Mouse (Mus musculus): ENCODE results near the gene Gna15. TPM values are rescaled to one million over a fixed set of nuclear protein-coding genes. Genes with fewer than 3 reads are reported as not detected.

Gna15 gene
- 1.5 and 3.0 TPM in 2 replicates for polyA plus RNA-seq (2012; rRNA removed)

DNA sequence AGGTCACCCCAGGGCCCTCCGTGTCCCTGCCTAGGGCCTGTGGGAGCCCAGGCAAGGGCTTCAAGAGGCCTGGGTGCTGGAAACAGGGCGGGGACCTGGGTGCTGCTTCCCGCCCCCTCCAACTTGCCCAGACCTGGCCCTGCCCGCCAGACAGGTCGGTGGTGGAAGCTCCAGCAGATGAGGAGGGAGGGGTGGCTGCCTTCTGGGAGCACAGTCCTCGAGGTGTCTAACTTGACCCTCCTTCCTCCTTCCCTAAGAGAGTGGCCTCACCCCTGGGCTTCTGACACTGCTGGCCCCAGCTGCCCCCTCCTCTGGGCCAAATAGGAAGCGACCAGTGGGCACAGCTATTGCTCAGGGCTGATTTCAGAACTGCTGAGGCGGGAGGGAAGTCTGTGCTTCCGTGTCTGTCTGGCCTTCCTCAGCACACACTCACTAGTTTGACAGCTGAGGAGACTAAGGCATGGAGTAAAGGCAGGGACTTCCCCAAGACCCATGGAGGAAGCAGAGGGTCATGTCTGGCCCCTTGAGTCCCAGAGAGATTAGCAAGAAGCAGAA, at the start of gene Gna15:
TSS of gene Gna15 (minus strand) at position 175 of the 555 bp plus-strand sequence.
- WGBS = 31% methylated on average over 9 of the region's 9 CpGs
- peak within 1 kb of the TSS; percentile 49 for H3K4me3 ChIP-seq (ENCODE audit: low read depth, low read length)

DNA sequence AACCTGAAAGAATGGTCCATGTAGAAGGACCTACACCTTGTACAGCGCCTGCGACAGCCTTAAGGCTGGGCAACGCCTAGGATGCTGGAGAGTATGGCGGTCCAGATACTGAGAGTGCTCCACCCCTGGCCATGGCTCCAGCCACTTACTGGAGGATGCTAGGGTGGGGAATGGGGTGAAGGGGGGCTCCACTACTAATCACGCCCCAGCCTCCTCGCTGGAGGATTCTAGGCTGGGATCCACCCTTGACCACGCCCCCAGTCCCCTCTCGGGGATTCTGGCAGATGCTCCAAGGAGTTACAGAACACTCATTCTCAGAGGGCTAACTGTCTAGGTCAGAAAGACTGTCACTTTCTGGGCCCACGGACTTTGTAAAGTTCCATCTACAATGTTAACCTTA, 49.0 kb upstream of the Gna15 start:
- Histone ChIP-seq H3K36me3 (ENCODE audit: control insufficient read depth, insufficient read depth, low read length) (no peaks in the 10 kb centered on the region), H3K27ac (ENCODE audit: insufficient read depth, low read depth, low read length) (no peak overlapping the region), H3K4me3 (ENCODE audit: low read depth, low read length) (no peak overlapping the region), H3K4me1 (ENCODE audit: control insufficient read depth, insufficient read depth, insufficient read length, low read length) (peaks cover 9% of the 10 kb centered on the region), H3K27me3 (ENCODE audit: control insufficient read depth, insufficient read depth, low read length) (peaks cover 8% of the 10 kb centered on the region)
- WGBS = 37% methylated on average over 9 of the region's 9 CpGs
- TF ChIP-seq POLR2A (IDR thresholded peaks at IDR 0.05; ENCODE audit: low read depth, low read length) = no peak; the same call in 1 of the 2 replicates
- TF ChIP-seq CTCF (IDR thresholded peaks at IDR 0.05; ENCODE audit: extremely low read depth, insufficient read length, insufficient replicate concordance, low read depth, low read length) = no peak

More for the DNA sequence above, at the start of gene Gna15:
- Histone ChIP-seq H3K27me3 (ENCODE audit: control insufficient read depth, insufficient read depth, low read length) (no peaks in the 10 kb centered on the region), H3K27ac (ENCODE audit: insufficient read depth, low read depth, low read length) (peak within 1 kb of the TSS; percentile 42), H3K36me3 (ENCODE audit: control insufficient read depth, insufficient read depth, low read length) (peaks cover 4% of the 10 kb centered on the region), H3K4me1 (ENCODE audit: control insufficient read depth, insufficient read depth, insufficient read length, low read length) (peaks cover 26% of the 10 kb centered on the region)
- TF ChIP-seq POLR2A (IDR thresholded peaks at IDR 0.05; ENCODE audit: low read depth, low read length) (no peak), CTCF (IDR thresholded peaks at IDR 0.05; ENCODE audit: extremely low read depth, insufficient read length, insufficient replicate concordance, low read depth, low read length) (no peak)

DNA sequence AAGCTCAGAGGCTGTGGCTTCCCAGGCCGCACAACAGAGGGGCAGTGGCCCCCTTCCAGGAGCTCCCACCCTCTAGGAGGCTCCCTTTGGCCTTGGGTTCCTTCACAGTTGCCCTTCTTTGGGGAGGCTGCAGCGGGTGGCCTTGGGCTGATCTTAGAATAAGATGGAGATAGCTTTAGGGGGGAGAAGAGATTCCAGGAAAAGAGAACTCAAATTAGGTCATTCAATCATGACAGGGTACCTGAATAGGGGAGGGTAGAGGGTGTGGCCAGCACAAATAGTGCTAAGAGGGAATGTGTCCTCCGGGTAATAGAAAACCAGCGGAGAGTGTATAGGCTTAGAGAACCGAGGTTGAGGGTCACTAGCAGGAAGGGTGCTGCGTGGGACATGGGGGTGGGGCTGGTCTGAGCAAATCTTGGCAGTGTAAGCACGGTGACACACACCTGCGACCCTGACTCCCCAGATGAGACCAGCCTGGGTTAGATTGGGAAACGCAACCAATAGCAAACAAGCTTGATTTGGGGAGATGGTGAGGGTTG, 48.2 kb upstream of the Gna15 start:
- peaks cover 8% of the 10 kb centered on the region for H3K27me3 ChIP-seq (ENCODE audit: control insufficient read depth, insufficient read depth, low read length)
- peaks cover 9% of the 10 kb centered on the region for H3K4me1 ChIP-seq (ENCODE audit: control insufficient read depth, insufficient read depth, insufficient read length, low read length)
- H3K36me3 ChIP-seq (ENCODE audit: control insufficient read depth, insufficient read depth, low read length) = no peaks in the 10 kb centered on the region
- H3K27ac ChIP-seq (ENCODE audit: insufficient read depth, low read depth, low read length) = no peak overlapping the region
- TF ChIP-seq POLR2A (IDR thresholded peaks at IDR 0.05; ENCODE audit: low read depth, low read length) = no peak
- TF ChIP-seq CTCF (IDR thresholded peaks at IDR 0.05; ENCODE audit: extremely low read depth, insufficient read length, insufficient replicate concordance, low read depth, low read length) = no peak
- WGBS = 9% methylated on average over 9 of the region's 9 CpGs
- peak overlapping the region; percentile 67 for H3K4me3 ChIP-seq (ENCODE audit: low read depth, low read length)

DNA sequence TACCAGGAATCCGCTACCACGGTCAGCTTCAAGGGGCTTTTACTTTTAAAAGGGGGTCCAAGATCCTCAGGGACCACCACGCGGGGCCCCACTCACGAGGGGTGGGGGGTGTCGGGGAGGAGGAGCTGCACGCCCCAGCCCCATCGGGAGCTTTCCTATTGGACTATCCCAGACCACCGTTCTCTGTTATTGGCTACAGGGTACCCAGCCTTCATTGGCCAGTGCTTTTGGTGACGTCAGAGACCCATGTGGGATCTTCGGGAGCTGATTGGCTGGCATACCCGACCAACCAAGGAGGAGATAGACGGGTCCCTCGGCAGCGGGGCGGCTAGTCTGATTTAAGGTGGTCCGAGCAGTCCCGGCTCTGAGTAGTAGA, 47.5 kb upstream of the Gna15 start:
- peak overlapping the region; percentile 67 for H3K4me3 ChIP-seq (ENCODE audit: low read depth, low read length)
- 1% methylated on average over 18 of the region's 18 CpGs for WGBS
- H3K4me1 ChIP-seq (ENCODE audit: control insufficient read depth, insufficient read depth, insufficient read length, low read length) = peaks cover 9% of the 10 kb centered on the region
- no peaks in the 10 kb centered on the region for H3K36me3 ChIP-seq (ENCODE audit: control insufficient read depth, insufficient read depth, low read length)
- TF ChIP-seq CTCF (IDR thresholded peaks at IDR 0.05; ENCODE audit: extremely low read depth, insufficient read length, insufficient replicate concordance, low read depth, low read length) = no peak
- TF ChIP-seq POLR2A (IDR thresholded peaks at IDR 0.05; ENCODE audit: low read depth, low read length) = no peak
- H3K27me3 ChIP-seq (ENCODE audit: control insufficient read depth, insufficient read depth, low read length) = peaks cover 8% of the 10 kb centered on the region
- H3K27ac ChIP-seq (ENCODE audit: insufficient read depth, low read depth, low read length) = peak overlapping the region; percentile 36; the same call in 1 of the 2 replicates

DNA sequence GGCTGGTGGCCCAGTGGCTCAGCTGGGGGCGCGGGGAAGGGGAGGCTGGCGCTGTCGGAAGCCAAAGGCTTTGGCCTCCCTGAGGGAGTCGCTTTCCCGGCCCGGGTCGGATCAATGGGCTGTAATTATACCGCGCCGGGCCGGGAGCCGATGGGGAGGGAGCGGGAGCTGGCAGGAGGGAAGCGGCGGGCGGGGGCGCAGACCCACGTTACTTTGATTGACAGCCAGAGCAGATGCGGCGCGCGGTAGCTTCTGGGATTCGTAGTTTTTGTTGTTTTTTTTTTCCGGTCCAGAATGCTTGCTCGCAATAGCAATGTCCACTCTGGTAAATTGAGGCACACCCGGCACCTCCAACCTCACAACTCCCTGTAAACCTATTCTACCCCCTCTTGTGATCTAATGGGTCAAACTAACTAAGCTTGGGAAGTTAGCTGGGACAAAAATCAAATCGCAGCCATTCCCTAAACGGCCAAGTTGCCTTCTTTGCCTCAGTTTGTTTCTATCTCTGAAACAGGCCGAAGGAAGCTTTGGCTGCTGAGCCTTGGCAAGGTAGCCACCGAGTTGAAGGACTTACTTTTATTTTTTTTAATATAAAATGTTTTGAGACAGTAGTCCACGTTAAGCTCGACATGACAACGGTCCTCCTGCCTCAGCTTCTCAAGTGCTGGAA, 46.9 kb upstream of the Gna15 start:
- WGBS = under 1% methylated on average over 34 of the region's 34 CpGs
- Histone ChIP-seq H3K36me3 (ENCODE audit: control insufficient read depth, insufficient read depth, low read length) (peaks cover 4% of the 10 kb centered on the region), H3K4me1 (ENCODE audit: control insufficient read depth, insufficient read depth, insufficient read length, low read length) (peaks cover 9% of the 10 kb centered on the region), H3K27me3 (ENCODE audit: control insufficient read depth, insufficient read depth, low read length) (peaks cover 8% of the 10 kb centered on the region), H3K4me3 (ENCODE audit: low read depth, low read length) (peak overlapping the region; percentile 67), H3K27ac (ENCODE audit: insufficient read depth, low read depth, low read length) (peak overlapping the region; percentile 36; the same call in 1 of the 2 replicates)
- TF ChIP-seq CTCF (IDR thresholded peaks at IDR 0.05; ENCODE audit: extremely low read depth, insufficient read length, insufficient replicate concordance, low read depth, low read length) = no peak
- no peak for TF ChIP-seq POLR2A (IDR thresholded peaks at IDR 0.05; ENCODE audit: low read depth, low read length)

DNA sequence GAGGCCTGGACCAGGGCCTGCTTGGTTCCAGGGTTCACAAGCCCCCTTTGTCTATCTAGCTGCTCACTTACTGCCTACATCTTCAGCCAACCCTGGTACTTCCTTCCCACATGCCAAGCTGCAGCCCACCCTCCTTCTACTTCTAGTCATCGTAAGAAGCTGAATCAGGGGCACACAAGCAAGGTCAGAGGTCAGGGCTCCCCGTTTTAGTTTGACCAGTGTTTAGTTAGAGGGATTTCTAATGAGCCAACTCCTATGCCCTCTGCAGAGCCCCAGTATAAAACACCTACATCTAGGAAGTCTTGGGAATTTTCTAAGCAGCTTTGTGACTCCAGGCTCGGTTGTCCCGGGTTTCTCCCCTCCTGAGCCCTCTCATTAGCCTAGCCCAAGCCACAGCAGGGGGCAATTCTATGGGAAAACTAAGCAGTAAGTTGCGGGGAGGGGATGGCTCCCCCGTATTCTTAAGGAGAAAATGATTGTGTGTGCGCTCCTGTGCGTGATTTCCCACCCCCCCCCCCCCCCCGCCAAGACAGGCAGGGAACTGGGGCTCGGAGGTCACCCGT, 46.3 kb upstream of the Gna15 start:
- Histone ChIP-seq H3K4me1 (ENCODE audit: control insufficient read depth, insufficient read depth, insufficient read length, low read length) (peaks cover 6% of the 10 kb centered on the region), H3K27ac (ENCODE audit: insufficient read depth, low read depth, low read length) (no peak overlapping the region), H3K4me3 (ENCODE audit: low read depth, low read length) (peak overlapping the region; percentile 67), H3K36me3 (ENCODE audit: control insufficient read depth, insufficient read depth, low read length) (peaks cover 10% of the 10 kb centered on the region), H3K27me3 (ENCODE audit: control insufficient read depth, insufficient read depth, low read length) (peaks cover 6% of the 10 kb centered on the region)
- TF ChIP-seq POLR2A (IDR thresholded peaks at IDR 0.05; ENCODE audit: low read depth, low read length) (no peak), CTCF (IDR thresholded peaks at IDR 0.05; ENCODE audit: extremely low read depth, insufficient read length, insufficient replicate concordance, low read depth, low read length) (no peak)
- 15% methylated on average over 11 of the region's 11 CpGs for WGBS
